Mouse (Mus musculus) layer of hippocampus, postnatal 36 days (tissue): ENCODE data around the gene Ube2f. TPM values are rescaled to one million over a fixed set of nuclear protein-coding genes. Genes with fewer than 3 reads are reported as not detected.

Source experiments
- DNase-seq, 2 experiments: peaks; one replicate each; pipeline ENCODE4 v3.0.0; 2022
- total RNA-seq, 2 experiments: library from RNA; stranded (reverse); gene quantifications; 2 replicates each; pipeline ENCODE4 v1.2.3; 2021

Gene Ube2f
- 10 to 100 TPM; 53.1 to 57.9 TPM for total RNA-seq

GRCm38 (mm10) chr1:91249564-91250414, at the start of gene Ube2f:
TSS of gene Ube2f (plus strand) at chr1:91250304.
- peak; percentile 93 for DNase-seq

GRCm38 (mm10) chr1:91201122-91201521, 49.0 kb upstream of the Ube2f start:
- no peak for DNase-seq

GRCm38 (mm10) chr1:91204221-91204765, 45.8 kb upstream of the Ube2f start:
- no peak for DNase-seq

- no peak for DNase-seq
Observed at GRCm38 (mm10) chr1:91205651-91206050, 44.5 kb upstream of the Ube2f start.

- DNase-seq: no peak
Observed at GRCm38 (mm10) chr1:91206336-91206735, 43.8 kb upstream of the Ube2f start.

GRCm38 (mm10) chr1:91206873-91207272, 43.2 kb upstream of the Ube2f start:
- no peak for DNase-seq

GRCm38 (mm10) chr1:91207334-91208074, 42.6 kb upstream of the Ube2f start:
- DNase-seq: no peak

GRCm38 (mm10) chr1:91209343-91209742, 40.8 kb upstream of the Ube2f start:
- peak in 1 of 2 experiments; percentile 51 for DNase-seq

GRCm38 (mm10) chr1:91209785-91210184, 40.3 kb upstream of the Ube2f start:
- DNase-seq: peak; percentile 88 to 91

- DNase-seq: peak in 1 of 2 experiments; percentile 66
Observed at GRCm38 (mm10) chr1:91211099-91211498, 39.0 kb upstream of the Ube2f start.

- DNase-seq: no peak
Observed at GRCm38 (mm10) chr1:91211591-91212008, 38.5 kb upstream of the Ube2f start.

GRCm38 (mm10) chr1:91215264-91215663, 34.8 kb upstream of the Ube2f start:
- no peak for DNase-seq

- no peak for DNase-seq
Observed at GRCm38 (mm10) chr1:91215981-91216380, 34.1 kb upstream of the Ube2f start.

GRCm38 (mm10) chr1:91216504-91217267, 33.4 kb upstream of the Ube2f start:
- no peak for DNase-seq

- DNase-seq: no peak
Observed at GRCm38 (mm10) chr1:91219641-91220321, 30.3 kb upstream of the Ube2f start.

GRCm38 (mm10) chr1:91220322-91220672, 29.8 kb upstream of the Ube2f start:
- DNase-seq: no peak

GRCm38 (mm10) chr1:91226562-91226961, 23.5 kb upstream of the Ube2f start:
- DNase-seq: no peak

GRCm38 (mm10) chr1:91227381-91228054, 22.6 kb upstream of the Ube2f start:
- no peak for DNase-seq

GRCm38 (mm10) chr1:91231142-91231541, 19.0 kb upstream of the Ube2f start:
- DNase-seq: no peak

GRCm38 (mm10) chr1:91231896-91232295, 18.2 kb upstream of the Ube2f start:
- no peak for DNase-seq

- no peak for DNase-seq
Observed at GRCm38 (mm10) chr1:91235395-91235794, 14.7 kb upstream of the Ube2f start.
